In genomic region chr2:57997752-57998430, GRCm38 (mm10) we compare ENCODE assay signal across 10 mouse cellular contexts. TPM values are rescaled to one million over a fixed set of nuclear protein-coding genes. Genes with fewer than 3 reads are reported as not detected.
DNase-seq lines count a peak whose midpoint lies in the region; ATAC-seq and TF ChIP-seq lines count a peak whose summit lies in the region.
"Had no signal": no experiment of that assay in that cellular context is flagged by ENCODE, and none has a peak within 500 bp of the region (broad histone marks: within the 10 kb centered on the region; RNA-seq: fewer than 3 reads in every experiment).

Galnt5 (plus strand) TSS chr2:57997884.

- no peak for TF ChIP-seq EP300 in liver, postnatal 0 days (IDR thresholded peaks at IDR 0.05; ENCODE audit: low read depth)

- intact Hi-C loops in gastrocnemius, postnatal 14 days (cut with DNase I; ENCODE audit: low total_unique reads), result no loop called here

- no peak for ATAC-seq in liver, postnatal 0 days
- ATAC-seq in liver, embryonic 12.5 days, result no peak
- ATAC-seq in stomach, embryonic 15.5 days (ENCODE audit: insufficient read depth, low FRiP score, low read depth), result peak; percentile 37; the same call in 1 of the 2 replicates
- no peak for ATAC-seq in forebrain, embryonic 11.5 days (replicated peaks; ENCODE audit: low FRiP score)

- H3K4me2 ChIP-seq in liver, postnatal 0 days (ENCODE audit: low read depth, low read length), result peak within 1 kb of the TSS; percentile 32; the same call in 1 of the 2 replicates
- no peak within 1 kb of the TSS for H3K4me2 ChIP-seq in liver, embryonic 12.5 days
- H3K4me2 ChIP-seq in stomach, embryonic 15.5 days, result peak within 1 kb of the TSS; percentile 50
- H3K4me2 ChIP-seq in forebrain, embryonic 11.5 days (ENCODE audit: low read depth, low read length, severe bottlenecking), result no peak within 1 kb of the TSS
- H3K4me2 ChIP-seq: midbrain, embryonic 12.5 days had no signal

- H3K4me3 ChIP-seq in liver, postnatal 0 days (ENCODE audit: low read depth, low read length), result no peak within 1 kb of the TSS
- no peak within 1 kb of the TSS for H3K4me3 ChIP-seq in liver, embryonic 12.5 days
- H3K4me3 ChIP-seq in stomach, embryonic 15.5 days (replicated peaks), result peak within 1 kb of the TSS; percentile 34
- no peak within 1 kb of the TSS for H3K4me3 ChIP-seq in forebrain, embryonic 11.5 days (ENCODE audit: low read depth, low read length)
- H3K4me3 ChIP-seq: midbrain, embryonic 12.5 days had no signal

- H3K27ac ChIP-seq in liver, postnatal 0 days (ENCODE audit: low read depth), result no peak within 1 kb of the TSS
- H3K27ac ChIP-seq in liver, embryonic 12.5 days, result no peak within 1 kb of the TSS
- peak within 1 kb of the TSS; percentile 37; the same call in 1 of the 2 replicates for H3K27ac ChIP-seq in stomach, embryonic 15.5 days
- no peak within 1 kb of the TSS for H3K27ac ChIP-seq in forebrain, embryonic 11.5 days (ENCODE audit: low read depth, low read length)
- H3K27ac ChIP-seq: midbrain, embryonic 12.5 days had no signal

- DNase-seq in liver, postnatal 0 days, result no peak
- peak; percentile 20 for DNase-seq in gastrocnemius, postnatal 14 days
- DNase-seq in kidney, postnatal 14 days, result peak; percentile 3
- no peak for DNase-seq in B cell, adult 2 months
- DNase-seq in layer of hippocampus, adult 11-12 months (ENCODE audit: low spot score), result no peak
- no peak for DNase-seq in forebrain, embryonic 11.5 days (ENCODE audit: low spot score)

- no peak within 1 kb of the TSS for H3K9ac ChIP-seq in liver, postnatal 0 days (replicated peaks)
- H3K9ac ChIP-seq in liver, embryonic 12.5 days, result no peak within 1 kb of the TSS
- no peak within 1 kb of the TSS for H3K9ac ChIP-seq in stomach, embryonic 15.5 days
- no peak within 1 kb of the TSS for H3K9ac ChIP-seq in forebrain, embryonic 11.5 days (ENCODE audit: low read length)
- H3K9ac ChIP-seq: midbrain, embryonic 12.5 days had no signal

- 43% methylated on average over 12 of the region's 12 CpGs for WGBS in liver, postnatal 0 days (ENCODE audit: insufficient replicate concordance)
- 42% methylated on average over 12 of the region's 12 CpGs for WGBS in liver, embryonic 12.5 days (ENCODE audit: insufficient replicate concordance)
- 23% methylated on average over 12 of the region's 12 CpGs for WGBS in stomach, embryonic 15.5 days
- 67% methylated on average over 12 of the region's 12 CpGs for WGBS in forebrain, embryonic 11.5 days

- no peaks in the 10 kb centered on the region for H3K36me3 ChIP-seq in liver, postnatal 0 days (replicated peaks; ENCODE audit: insufficient read depth, low read length)
- no peaks in the 10 kb centered on the region for H3K36me3 ChIP-seq in liver, embryonic 12.5 days
- H3K36me3 ChIP-seq in stomach, embryonic 15.5 days, result no peaks in the 10 kb centered on the region
- no peaks in the 10 kb centered on the region for H3K36me3 ChIP-seq in forebrain, embryonic 11.5 days (ENCODE audit: control insufficient read depth, insufficient read depth, low read length)
- H3K36me3 ChIP-seq: midbrain, embryonic 12.5 days had no signal

- H3K9me3 ChIP-seq in liver, postnatal 0 days (ENCODE audit: low read length), result no peaks in the 10 kb centered on the region
- H3K9me3 ChIP-seq in liver, embryonic 12.5 days (replicated peaks), result no peaks in the 10 kb centered on the region
- no peaks in the 10 kb centered on the region for H3K9me3 ChIP-seq in stomach, embryonic 15.5 days
- no peaks in the 10 kb centered on the region for H3K9me3 ChIP-seq in forebrain, embryonic 11.5 days (ENCODE audit: control insufficient read depth, low read length)
- H3K9me3 ChIP-seq: midbrain, embryonic 12.5 days had no signal

- H3K27me3 ChIP-seq in liver, postnatal 0 days (ENCODE audit: insufficient read depth, low read length), result no peaks in the 10 kb centered on the region
- H3K27me3 ChIP-seq in liver, embryonic 12.5 days (replicated peaks), result no peaks in the 10 kb centered on the region
- no peaks in the 10 kb centered on the region for H3K27me3 ChIP-seq in stomach, embryonic 15.5 days (replicated peaks)
- no peaks in the 10 kb centered on the region for H3K27me3 ChIP-seq in forebrain, embryonic 11.5 days (ENCODE audit: control insufficient read depth, insufficient read depth, low read length)
- H3K27me3 ChIP-seq: midbrain, embryonic 12.5 days had no signal

- no peaks in the 10 kb centered on the region for H3K4me1 ChIP-seq in liver, postnatal 0 days (ENCODE audit: insufficient read depth)
- no peaks in the 10 kb centered on the region for H3K4me1 ChIP-seq in liver, embryonic 12.5 days
- H3K4me1 ChIP-seq in stomach, embryonic 15.5 days, result no peaks in the 10 kb centered on the region
- H3K4me1 ChIP-seq in forebrain, embryonic 11.5 days (replicated peaks; ENCODE audit: control insufficient read depth, insufficient read depth, low read length), result no peaks in the 10 kb centered on the region
- H3K4me1 ChIP-seq: midbrain, embryonic 12.5 days had no signal

- TF ChIP-seq CTCF in liver, postnatal 0 days (IDR thresholded peaks at IDR 0.05; ENCODE audit: low read depth), result no peak

RNA-seq across cellular contexts. Expression of gene Galnt5, which starts in this region (rescaled TPM):
- not detected in 2 replicates for polyA plus RNA-seq in liver, postnatal 0 days (2015; fragmentation: Nextera tagmentation; extraction: Ambion mirVana)
- polyA plus RNA-seq in liver, embryonic 12.5 days (2016; fragmentation: Nextera tagmentation; extraction: Ambion mirVana), result 0.04 and 0.14 TPM in 2 replicates
- total RNA-seq in gastrocnemius, postnatal 14 days (2021), result 1 to 10 TPM in 1 of 2 experiments, under 1 TPM in 1; 0.62 to 1.6 TPM
- 2.1 and 2.7 TPM in 2 replicates for polyA plus RNA-seq in stomach, embryonic 15.5 days (2015; fragmentation: Nextera tagmentation; extraction: Ambion mirVana)
- polyA plus RNA-seq in forebrain, embryonic 11.5 days (2014; fragmentation: Nextera tagmentation; extraction: Ambion mirVana), result 0.07 and 0.43 TPM in 2 replicates
- total RNA-seq: MEL had no signal

Comparison
In these comparisons a context has a peak if more than half of its experiments do, and no peak if none do; other contexts are left out.
1. H3K4me2 ChIP-seq: peak in liver, postnatal 0 days (single experiment) and stomach, embryonic 15.5 days (single experiment); none in liver, embryonic 12.5 days (single experiment) and forebrain, embryonic 11.5 days (single experiment).
2. DNase-seq: peak in gastrocnemius, postnatal 14 days (single experiment) and kidney, postnatal 14 days (single experiment); none in liver, postnatal 0 days (single experiment), B cell, adult 2 months (0 of 2), layer of hippocampus, adult 11-12 months (single experiment) and forebrain, embryonic 11.5 days (single experiment).